Mouse (Mus musculus): ENCODE data around the gene Ttc28. TPM values are rescaled to one million over a fixed set of nuclear protein-coding genes. Genes with fewer than 3 reads are reported as not detected.

The Ttc28 gene
- polyA plus RNA-seq, 1 experiment = 14.4 TPM

GRCm38 (mm10) chr5:111008431-111008830, 128.8 kb downstream of the Ttc28 start:
- no peak for TF ChIP-seq CTCF (IDR thresholded peaks at IDR 0.05; ENCODE audit: insufficient read depth, low read length)
- no peak for TF ChIP-seq POLR2A (IDR thresholded peaks at IDR 0.05; ENCODE audit: borderline replicate concordance, extremely low read depth, low read depth, low read length)
- WGBS = 89% methylated on average over 6 of the region's 6 CpGs

GRCm38 (mm10) chr5:111011271-111011670, 131.7 kb downstream of the Ttc28 start:
- no peak for DNase-seq
- Histone ChIP-seq H3K4me1 (ENCODE audit: control insufficient read depth, insufficient read depth, low read length) (peaks cover 10% of the 10 kb centered on the region), H3K4me3 (replicated peaks; ENCODE audit: extremely low read depth, low read depth, low read length) (no peak overlapping the region)
- TF ChIP-seq CTCF (IDR thresholded peaks at IDR 0.05; ENCODE audit: insufficient read depth, low read length) (no peak), POLR2A (IDR thresholded peaks at IDR 0.05; ENCODE audit: borderline replicate concordance, extremely low read depth, low read depth, low read length) (no peak)
- 35% methylated on average over 8 of the region's 8 CpGs for WGBS

More at GRCm38 (mm10) chr5:111008431-111008830, 128.8 kb downstream of the Ttc28 start:
- no peak for DNase-seq
- peaks cover 8% of the 10 kb centered on the region for H3K4me1 ChIP-seq (ENCODE audit: control insufficient read depth, insufficient read depth, low read length)
- H3K4me3 ChIP-seq (replicated peaks; ENCODE audit: extremely low read depth, low read depth, low read length) = no peak overlapping the region

GRCm38 (mm10) chr5:111012064-111012463, 132.5 kb downstream of the Ttc28 start:
- H3K4me1 ChIP-seq (ENCODE audit: control insufficient read depth, insufficient read depth, low read length) = peaks cover 10% of the 10 kb centered on the region
- TF ChIP-seq CTCF (IDR thresholded peaks at IDR 0.05; ENCODE audit: insufficient read depth, low read length) (no peak), POLR2A (IDR thresholded peaks at IDR 0.05; ENCODE audit: borderline replicate concordance, extremely low read depth, low read depth, low read length) (no peak)
- DNase-seq = no peak
- H3K4me3 ChIP-seq (replicated peaks; ENCODE audit: extremely low read depth, low read depth, low read length) = no peak overlapping the region
- 65% methylated on average over 11 of the region's 11 CpGs for WGBS

GRCm38 (mm10) chr5:111012587-111012986, 133.0 kb downstream of the Ttc28 start:
- no peak for DNase-seq
- WGBS = 66% methylated on average over 7 of the region's 7 CpGs
- Histone ChIP-seq H3K4me1 (ENCODE audit: control insufficient read depth, insufficient read depth, low read length) (peaks cover 10% of the 10 kb centered on the region), H3K4me3 (replicated peaks; ENCODE audit: extremely low read depth, low read depth, low read length) (no peak overlapping the region)
- TF ChIP-seq CTCF (IDR thresholded peaks at IDR 0.05; ENCODE audit: insufficient read depth, low read length) (no peak), POLR2A (IDR thresholded peaks at IDR 0.05; ENCODE audit: borderline replicate concordance, extremely low read depth, low read depth, low read length) (no peak)

GRCm38 (mm10) chr5:111014960-111015359, 135.4 kb downstream of the Ttc28 start:
- TF ChIP-seq POLR2A (IDR thresholded peaks at IDR 0.05; ENCODE audit: borderline replicate concordance, extremely low read depth, low read depth, low read length) (no peak), CTCF (IDR thresholded peaks at IDR 0.05; ENCODE audit: insufficient read depth, low read length) (no peak)
- Histone ChIP-seq H3K4me3 (replicated peaks; ENCODE audit: extremely low read depth, low read depth, low read length) (no peak overlapping the region), H3K4me1 (ENCODE audit: control insufficient read depth, insufficient read depth, low read length) (peaks cover 10% of the 10 kb centered on the region)
- DNase-seq = no peak
- 82% methylated on average over 4 of the region's 4 CpGs for WGBS

GRCm38 (mm10) chr5:111017319-111017718, 137.7 kb downstream of the Ttc28 start:
- 50% methylated on average over 4 of the region's 4 CpGs for WGBS
- TF ChIP-seq CTCF (IDR thresholded peaks at IDR 0.05; ENCODE audit: insufficient read depth, low read length) = no peak
- TF ChIP-seq POLR2A (IDR thresholded peaks at IDR 0.05; ENCODE audit: borderline replicate concordance, extremely low read depth, low read depth, low read length) = no peak
- H3K4me1 ChIP-seq (ENCODE audit: control insufficient read depth, insufficient read depth, low read length) = peaks cover 5% of the 10 kb centered on the region; the same call in 1 of the 2 replicates
- DNase-seq = no peak
- no peak overlapping the region for H3K4me3 ChIP-seq (replicated peaks; ENCODE audit: extremely low read depth, low read depth, low read length)

GRCm38 (mm10) chr5:111022339-111022738, 142.7 kb downstream of the Ttc28 start:
- 84% methylated on average over 9 of the region's 9 CpGs for WGBS
- no peak for TF ChIP-seq POLR2A (IDR thresholded peaks at IDR 0.05; ENCODE audit: borderline replicate concordance, extremely low read depth, low read depth, low read length)
- TF ChIP-seq CTCF (IDR thresholded peaks at IDR 0.05; ENCODE audit: insufficient read depth, low read length) = no peak
- no peak for DNase-seq
- Histone ChIP-seq H3K4me1 (ENCODE audit: control insufficient read depth, insufficient read depth, low read length) (peaks cover 2% of the 10 kb centered on the region; the same call in 1 of the 2 replicates), H3K4me3 (replicated peaks; ENCODE audit: extremely low read depth, low read depth, low read length) (no peak overlapping the region)

GRCm38 (mm10) chr5:111022940-111023339, 143.3 kb downstream of the Ttc28 start:
- no peak overlapping the region for H3K4me3 ChIP-seq (replicated peaks; ENCODE audit: extremely low read depth, low read depth, low read length)
- H3K4me1 ChIP-seq (ENCODE audit: control insufficient read depth, insufficient read depth, low read length) = peaks cover 2% of the 10 kb centered on the region; the same call in 1 of the 2 replicates
- 45% methylated on average over 1 of the region's 1 CpGs for WGBS
- no peak for TF ChIP-seq POLR2A (IDR thresholded peaks at IDR 0.05; ENCODE audit: borderline replicate concordance, extremely low read depth, low read depth, low read length)
- TF ChIP-seq CTCF (IDR thresholded peaks at IDR 0.05; ENCODE audit: insufficient read depth, low read length) = no peak
- no peak for DNase-seq

GRCm38 (mm10) chr5:111024621-111025020, 145.0 kb downstream of the Ttc28 start:
- WGBS = 89% methylated on average over 13 of the region's 13 CpGs
- H3K4me3 ChIP-seq (replicated peaks; ENCODE audit: extremely low read depth, low read depth, low read length) = no peak overlapping the region
- TF ChIP-seq CTCF (IDR thresholded peaks at IDR 0.05; ENCODE audit: insufficient read depth, low read length) (no peak), POLR2A (IDR thresholded peaks at IDR 0.05; ENCODE audit: borderline replicate concordance, extremely low read depth, low read depth, low read length) (no peak)
- DNase-seq = no peak
- peaks cover 2% of the 10 kb centered on the region; the same call in 1 of the 2 replicates for H3K4me1 ChIP-seq (ENCODE audit: control insufficient read depth, insufficient read depth, low read length)

GRCm38 (mm10) chr5:111025476-111025875, 145.9 kb downstream of the Ttc28 start:
- no peak for DNase-seq

More at GRCm38 (mm10) chr5:111025476-111025875, 145.9 kb downstream of the Ttc28 start:
- peaks cover 2% of the 10 kb centered on the region; the same call in 1 of the 2 replicates for H3K4me1 ChIP-seq (ENCODE audit: control insufficient read depth, insufficient read depth, low read length)
- 57% methylated on average over 14 of the region's 14 CpGs for WGBS
- no peak overlapping the region for H3K4me3 ChIP-seq (replicated peaks; ENCODE audit: extremely low read depth, low read depth, low read length)
- no peak for TF ChIP-seq CTCF (IDR thresholded peaks at IDR 0.05; ENCODE audit: insufficient read depth, low read length)
- no peak for TF ChIP-seq POLR2A (IDR thresholded peaks at IDR 0.05; ENCODE audit: borderline replicate concordance, extremely low read depth, low read depth, low read length)
